Mouse (Mus musculus) heart, adult 9 months (tissue): ENCODE measurements around the gene Cables2.
A peak's percentile ranks its signal among the peaks of the same experiment; 100 is the strongest.

Experiments used
- DNase-seq, 2 experiments: peaks; one replicate each; pipeline ENCODE4 v3.0.0; 2022; ENCODE audit warnings: low spot score in 2 of 2

The Cables2 gene

GRCm38 (mm10) chr2:180273394-180274244, at the start of gene Cables2:
Gene Cables2 (minus strand): TSS chr2:180273496.
- DNase-seq: peak; percentile 94 to 96

DNA sequence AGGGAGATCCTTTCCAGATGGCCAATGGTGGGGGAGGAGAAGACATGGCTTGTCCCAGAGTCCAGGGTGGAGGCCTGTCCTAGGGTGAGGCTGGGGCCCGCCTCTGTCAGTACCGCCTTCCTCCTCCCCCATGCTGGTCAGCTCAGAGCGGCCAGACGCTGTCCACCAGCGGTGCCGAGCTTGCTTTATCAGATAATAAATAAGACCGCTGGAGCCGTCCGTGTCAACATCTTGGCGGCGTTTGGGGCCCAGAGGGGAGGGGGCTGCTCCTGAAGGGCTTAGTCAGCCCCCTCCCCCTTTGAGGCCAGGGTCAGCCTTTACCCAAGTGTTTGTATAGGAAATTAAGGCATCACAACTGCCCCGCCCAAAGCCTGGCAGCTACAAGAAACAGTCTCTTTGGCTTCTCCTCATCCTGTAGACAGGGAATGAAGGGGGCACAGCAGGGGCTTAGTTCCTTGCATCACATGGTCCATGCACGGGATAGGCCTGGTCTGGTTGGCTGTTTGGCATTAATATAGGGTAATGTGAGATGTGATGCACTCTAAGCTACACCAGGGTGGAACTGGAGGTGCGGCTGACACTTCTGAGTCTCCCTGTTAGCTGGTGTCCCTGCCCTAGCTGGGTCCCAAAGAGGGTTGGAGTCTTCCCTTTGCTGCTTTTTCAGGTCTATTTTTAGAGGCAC, 49.5 kb upstream of the Cables2 start:
- no peak for DNase-seq

DNA sequence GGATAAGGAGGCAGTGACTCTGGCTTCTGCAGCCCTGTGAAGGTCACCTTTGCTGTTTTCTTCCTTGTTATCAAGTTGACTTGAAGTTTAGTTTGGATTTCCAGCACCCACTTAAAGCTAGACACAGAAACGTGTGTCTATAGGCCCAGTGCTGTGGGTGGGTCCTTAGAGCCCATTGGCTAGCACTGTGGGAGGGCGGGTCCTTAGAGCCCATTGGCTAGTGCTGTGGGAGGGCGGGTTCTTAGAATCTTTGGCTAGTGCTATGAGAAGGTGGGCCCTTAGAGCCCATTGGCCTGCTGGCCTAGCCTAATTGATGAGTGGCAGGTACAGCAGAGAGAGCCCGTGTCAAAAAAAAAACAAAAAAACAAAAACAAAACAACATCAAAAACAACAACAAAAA, 46.9 kb upstream of the Cables2 start:
- DNase-seq: no peak

GRCm38 (mm10) chr2:180317591-180317990, 44.3 kb upstream of the Cables2 start:
- DNase-seq: no peak

GRCm38 (mm10) chr2:180314292-180314691, 41.0 kb upstream of the Cables2 start:
- DNase-seq: no peak

DNA sequence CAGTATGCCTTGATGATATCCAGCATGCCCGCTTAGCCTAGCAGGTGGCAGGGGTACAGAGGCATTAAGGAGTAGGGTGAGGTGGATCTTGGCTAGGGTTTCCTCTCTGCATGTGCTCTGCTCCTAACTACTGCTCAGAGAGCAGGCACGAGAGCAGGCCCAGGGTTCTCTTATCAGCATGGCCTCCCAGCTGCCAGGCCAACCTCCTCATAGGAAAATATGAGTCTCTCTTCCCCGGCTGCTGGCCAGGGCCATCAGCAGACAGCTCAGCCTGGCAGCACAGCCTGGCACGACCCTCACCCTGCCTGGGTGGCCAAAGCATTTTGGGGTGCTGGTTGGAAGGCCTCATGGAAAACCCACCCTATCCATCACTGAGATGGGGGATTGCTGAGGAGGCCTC, 37.9 kb upstream of the Cables2 start:
- peak; percentile 30 to 39 for DNase-seq

DNA sequence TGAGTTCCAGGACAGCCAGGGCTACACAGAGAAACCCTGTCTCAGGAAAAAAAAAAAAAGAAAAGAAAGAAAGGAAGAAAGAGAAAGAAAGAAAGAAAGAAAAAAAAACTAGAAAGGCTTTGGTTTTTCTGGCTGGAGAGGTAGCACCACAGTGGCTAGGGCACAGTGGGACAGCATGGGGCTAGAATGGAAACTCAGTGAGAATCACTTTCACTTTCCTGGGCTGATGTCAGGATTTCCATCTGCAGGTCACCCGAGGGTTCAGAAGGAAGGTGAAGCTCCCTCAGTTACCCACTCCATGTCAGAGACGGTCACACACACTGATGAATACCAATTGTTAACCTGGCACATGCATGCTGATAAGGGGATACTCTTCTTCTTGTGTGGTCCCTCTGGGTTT, 34.4 kb upstream of the Cables2 start:
- DNase-seq: no peak

DNA sequence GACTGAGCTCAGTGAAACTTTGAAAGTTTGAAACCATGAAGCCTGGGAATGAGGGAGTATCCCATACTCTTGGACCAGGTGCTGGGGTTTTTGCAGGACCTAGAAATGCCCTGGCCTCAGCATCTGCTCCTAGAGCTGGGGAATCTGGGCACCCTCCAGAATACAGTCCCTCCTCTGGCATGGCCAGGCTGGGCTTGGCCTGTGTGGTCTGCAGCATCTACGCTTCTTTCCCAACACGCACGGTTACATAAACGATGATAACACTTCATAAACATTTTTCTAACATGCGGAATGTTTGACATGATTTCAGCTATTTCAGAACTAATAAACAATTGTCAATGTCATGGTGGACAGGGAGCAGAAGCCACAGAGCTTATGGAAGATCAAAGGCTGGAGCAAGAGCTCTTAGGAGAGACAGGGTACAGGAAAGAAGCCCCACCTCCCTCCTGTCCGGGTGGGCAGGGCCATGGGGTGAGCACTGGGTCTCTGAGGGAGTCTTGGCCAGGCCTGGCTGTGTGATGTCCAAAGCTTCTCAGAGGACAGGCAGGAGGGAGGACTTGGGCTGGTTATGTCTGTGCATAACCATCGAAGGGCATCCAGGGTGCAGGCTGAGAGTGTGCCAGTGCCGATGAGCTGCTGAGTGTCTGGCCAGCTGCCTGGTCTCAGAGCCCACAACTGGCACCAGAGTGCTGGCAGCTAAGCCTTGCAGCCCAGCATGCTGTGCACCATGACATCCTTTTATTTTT, 33.3 kb upstream of the Cables2 start:
- DNase-seq: peak; percentile 62 to 79

DNA sequence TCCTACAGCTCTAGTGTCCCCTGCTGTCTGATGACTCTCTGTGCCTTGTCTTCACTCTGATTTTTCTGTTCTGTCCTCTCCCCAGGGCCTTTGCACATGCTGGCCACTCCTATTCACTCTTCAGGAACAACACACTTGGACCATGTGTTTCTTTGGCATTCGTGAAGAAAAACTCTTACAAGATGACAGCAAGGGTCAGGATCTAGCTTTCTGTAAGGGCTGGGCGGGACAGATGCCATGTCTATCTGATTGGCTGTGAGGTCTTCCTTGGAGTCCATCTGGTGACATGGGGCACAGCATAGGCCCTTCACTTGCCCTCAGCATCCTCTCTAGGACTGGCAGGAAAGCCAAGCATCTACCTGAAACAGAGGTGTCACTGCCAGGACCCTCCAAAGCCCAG, 32.7 kb upstream of the Cables2 start:
- DNase-seq: no peak

DNA sequence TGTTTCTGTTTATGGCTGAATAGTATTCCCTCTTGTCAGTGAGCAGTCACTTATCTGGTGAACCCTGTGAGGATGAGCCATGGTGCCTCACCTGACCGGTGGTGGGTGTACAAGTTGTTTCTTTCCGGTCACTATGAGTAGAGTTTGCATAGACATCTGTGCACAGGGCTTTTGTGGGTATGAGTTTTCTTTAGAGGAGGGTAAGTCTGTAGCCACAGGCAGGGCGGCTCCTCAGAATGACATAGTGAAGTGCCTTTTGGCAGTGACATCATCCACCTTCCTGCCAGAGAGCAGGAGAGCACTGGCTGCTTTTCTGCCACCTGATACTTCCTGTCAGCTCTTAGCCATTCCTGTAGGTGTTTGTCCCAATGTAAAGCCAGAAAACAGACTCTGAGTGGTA, 32.2 kb upstream of the Cables2 start:
- DNase-seq: no peak

- DNase-seq: no peak
Measured at GRCm38 (mm10) chr2:180304554-180304953, 31.3 kb upstream of the Cables2 start.

- DNase-seq: no peak
Measured at GRCm38 (mm10) chr2:180303468-180303867, 30.2 kb upstream of the Cables2 start.

DNA sequence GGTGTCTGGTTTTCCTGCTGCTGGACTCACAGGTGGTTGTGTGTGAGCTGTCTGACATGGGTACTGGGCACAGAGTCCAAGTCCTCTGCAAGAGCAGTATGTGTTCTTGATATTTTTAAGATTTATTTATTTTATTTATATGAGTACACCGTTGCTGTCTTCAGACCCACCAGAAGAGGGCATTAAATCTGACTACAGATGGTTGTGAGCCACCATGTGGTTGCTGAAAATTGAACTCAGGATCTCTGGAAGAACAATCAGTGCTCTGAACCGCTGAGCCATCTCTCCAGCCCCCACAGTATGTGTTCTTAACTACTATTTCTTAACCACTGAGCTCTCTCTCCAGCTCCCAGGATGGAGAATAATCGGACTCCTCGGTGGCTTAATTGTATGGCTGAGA, 28.9 kb upstream of the Cables2 start:
- no peak for DNase-seq

GRCm38 (mm10) chr2:180300771-180301170, 27.5 kb upstream of the Cables2 start:
- no peak for DNase-seq

- no peak for DNase-seq
Measured at GRCm38 (mm10) chr2:180300252-180300651, 27.0 kb upstream of the Cables2 start.

DNA sequence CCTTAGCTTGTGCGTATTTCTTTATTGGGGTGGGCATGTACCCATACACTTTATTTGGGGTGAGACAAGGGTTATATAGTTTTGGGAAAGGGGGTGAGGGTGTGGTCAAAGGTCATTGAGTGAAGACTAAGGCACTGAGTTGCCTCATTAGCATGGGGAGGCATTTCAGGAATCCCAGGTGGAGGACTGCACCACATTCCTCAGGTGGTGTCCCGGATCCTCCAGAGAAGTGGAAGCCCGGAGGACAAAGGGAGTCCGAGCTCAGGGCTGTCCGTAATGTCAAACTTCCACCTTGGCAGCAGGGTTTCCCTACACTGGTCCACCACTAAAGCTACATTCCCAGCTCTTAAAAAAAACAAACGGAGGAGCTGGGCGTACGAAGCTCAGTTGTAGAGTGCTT, 19.6 kb upstream of the Cables2 start:
- no peak for DNase-seq

DNA sequence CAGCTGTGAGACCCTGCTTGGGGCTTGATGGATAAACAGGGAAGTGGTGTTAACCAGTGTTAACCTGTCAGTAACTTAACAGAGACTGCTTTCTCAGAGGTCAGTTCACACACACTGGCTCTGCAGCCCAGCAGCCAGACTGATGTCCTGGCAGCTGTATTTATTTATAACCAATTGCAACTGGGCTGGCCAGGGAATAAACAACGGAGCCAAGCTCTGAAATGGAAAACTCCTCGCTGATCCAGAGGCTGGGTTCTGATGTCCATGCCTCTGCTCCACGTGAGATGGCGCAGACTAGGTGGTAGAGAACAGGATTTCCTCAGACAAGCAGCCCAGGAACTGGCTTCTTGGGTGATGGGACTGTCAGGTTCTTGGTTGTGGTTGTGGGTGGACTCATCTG, 18.7 kb upstream of the Cables2 start:
- no peak for DNase-seq

GRCm38 (mm10) chr2:180291566-180291965, 18.3 kb upstream of the Cables2 start:
- no peak for DNase-seq

DNA sequence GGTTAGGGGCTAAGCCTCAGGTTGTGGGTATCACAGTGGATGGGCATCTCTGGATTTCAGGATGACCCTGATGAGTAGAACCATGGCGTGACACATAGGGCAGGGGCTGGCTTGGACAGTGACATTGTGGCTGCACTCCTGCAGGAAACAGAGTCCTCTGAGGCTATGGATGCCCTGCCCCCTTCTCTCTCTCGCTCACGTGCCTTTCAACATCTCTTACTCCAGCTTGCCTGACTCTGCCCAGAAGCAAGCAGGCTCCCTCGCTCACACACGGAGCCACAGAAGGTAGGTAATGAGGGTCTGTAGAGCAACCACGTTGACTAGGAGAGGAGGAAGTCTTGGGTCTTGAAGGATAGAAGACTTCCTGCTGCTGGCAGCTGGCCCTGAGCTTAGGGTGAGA, 17.2 kb upstream of the Cables2 start:
- no peak for DNase-seq

- DNase-seq: no peak
Measured at GRCm38 (mm10) chr2:180289440-180290108, 16.3 kb upstream of the Cables2 start, which contains the start of gene Rbbp8nl. Gene Rbbp8nl (minus strand): TSS chr2:180289879.

- DNase-seq: no peak
Measured at GRCm38 (mm10) chr2:180288966-180289365, 15.7 kb upstream of the Cables2 start.

DNA sequence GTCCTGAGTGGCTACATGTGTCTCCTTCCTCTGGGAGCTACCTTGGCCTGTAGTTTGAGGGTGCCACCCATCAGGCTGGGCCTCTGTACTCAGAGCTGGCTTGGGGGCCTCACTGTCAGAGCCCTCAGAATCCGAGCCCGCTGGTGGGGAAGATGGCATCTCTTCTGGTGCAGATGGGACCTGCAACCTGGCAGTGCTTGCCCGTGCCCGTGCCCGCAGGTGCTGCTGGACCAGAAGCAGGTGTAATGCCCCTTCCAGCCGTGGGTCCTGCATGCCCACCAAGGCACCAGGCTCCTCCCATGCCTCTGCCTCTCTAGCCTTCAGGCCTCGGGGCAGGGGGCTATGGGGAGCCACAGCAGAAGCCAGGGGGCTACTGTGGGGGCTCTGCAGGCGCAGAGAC, 6.0 kb upstream of the Cables2 start:
- DNase-seq: no peak
